Mouse (Mus musculus): Measurements from ENCODE around the gene Rpusd4. TPM values are rescaled to one million over a fixed set of nuclear protein-coding genes. Genes with fewer than 3 reads are reported as not detected.
A peak's percentile ranks its signal among the peaks of the same experiment; 100 is the strongest.

Rpusd4 gene
- total RNA-seq, 4 experiments from 2014 or later = 11.8 to 12.9 (median 12.1) TPM

GRCm38 (mm10) chr9:35284351-35284750 is 16.7 kb downstream of the Rpusd4 start:
- no peak for DNase-seq (ENCODE audit: low spot score in 2 of 2)

GRCm38 (mm10) chr9:35286351-35286750 is 18.7 kb downstream of the Rpusd4 start:
- DNase-seq (ENCODE audit: low spot score in 2 of 2) = no peak

GRCm38 (mm10) chr9:35289992-35290391 is 22.3 kb downstream of the Rpusd4 start:
- DNase-seq (ENCODE audit: low spot score in 2 of 2) = no peak

GRCm38 (mm10) chr9:35290417-35290816 is 22.8 kb downstream of the Rpusd4 start:
- DNase-seq (ENCODE audit: low spot score in 2 of 2) = no peak

GRCm38 (mm10) chr9:35290916-35291315 is 23.3 kb downstream of the Rpusd4 start:
- DNase-seq (ENCODE audit: low spot score in 2 of 2) = no peak

- DNase-seq (ENCODE audit: low spot score in 2 of 2) = no peak
Measured at GRCm38 (mm10) chr9:35293465-35293864, 25.8 kb downstream of the Rpusd4 start.

GRCm38 (mm10) chr9:35297791-35298190 is 30.1 kb downstream of the Rpusd4 start:
- no peak for DNase-seq (ENCODE audit: low spot score in 2 of 2)

GRCm38 (mm10) chr9:35302172-35302571 is 34.5 kb downstream of the Rpusd4 start:
- no peak for DNase-seq (ENCODE audit: low spot score in 2 of 2)

- DNase-seq (ENCODE audit: low spot score in 2 of 2) = peak; percentile 33 to 39
Measured at GRCm38 (mm10) chr9:35307461-35307860, 39.8 kb downstream of the Rpusd4 start.

GRCm38 (mm10) chr9:35310377-35310776 is 42.7 kb downstream of the Rpusd4 start:
- no peak for DNase-seq (ENCODE audit: low spot score in 2 of 2)

- DNase-seq (ENCODE audit: low spot score in 2 of 2) = no peak
Measured at GRCm38 (mm10) chr9:35312516-35312915, 44.9 kb downstream of the Rpusd4 start.

- DNase-seq (ENCODE audit: low spot score in 2 of 2) = no peak
Measured at GRCm38 (mm10) chr9:35313601-35314000, 45.9 kb downstream of the Rpusd4 start.

- no peak for DNase-seq (ENCODE audit: low spot score in 2 of 2)
Measured at GRCm38 (mm10) chr9:35314254-35314653, 46.6 kb downstream of the Rpusd4 start.

GRCm38 (mm10) chr9:35316771-35317211 is 49.1 kb downstream of the Rpusd4 start:
- DNase-seq (ENCODE audit: low spot score in 2 of 2) = no peak

- no peak for DNase-seq (ENCODE audit: low spot score in 2 of 2)
Measured at GRCm38 (mm10) chr9:35317233-35317980, 49.7 kb downstream of the Rpusd4 start.

- DNase-seq (ENCODE audit: low spot score in 2 of 2) = peak in 1 of 2 experiments; percentile 15
Measured at GRCm38 (mm10) chr9:35318537-35319172, 51.0 kb downstream of the Rpusd4 start.

GRCm38 (mm10) chr9:35320288-35320687 is 52.6 kb downstream of the Rpusd4 start:
- DNase-seq (ENCODE audit: low spot score in 2 of 2) = no peak

GRCm38 (mm10) chr9:35323974-35324373 is 56.3 kb downstream of the Rpusd4 start:
- DNase-seq (ENCODE audit: low spot score in 2 of 2) = no peak

GRCm38 (mm10) chr9:35324571-35324970 is 56.9 kb downstream of the Rpusd4 start:
- DNase-seq (ENCODE audit: low spot score in 2 of 2) = no peak

- no peak for DNase-seq (ENCODE audit: low spot score in 2 of 2)
Measured at GRCm38 (mm10) chr9:35326644-35327263, 59.1 kb downstream of the Rpusd4 start.

Measured in layer of hippocampus, adult 8-10 months (tissue).